In the genomic region with DNA sequence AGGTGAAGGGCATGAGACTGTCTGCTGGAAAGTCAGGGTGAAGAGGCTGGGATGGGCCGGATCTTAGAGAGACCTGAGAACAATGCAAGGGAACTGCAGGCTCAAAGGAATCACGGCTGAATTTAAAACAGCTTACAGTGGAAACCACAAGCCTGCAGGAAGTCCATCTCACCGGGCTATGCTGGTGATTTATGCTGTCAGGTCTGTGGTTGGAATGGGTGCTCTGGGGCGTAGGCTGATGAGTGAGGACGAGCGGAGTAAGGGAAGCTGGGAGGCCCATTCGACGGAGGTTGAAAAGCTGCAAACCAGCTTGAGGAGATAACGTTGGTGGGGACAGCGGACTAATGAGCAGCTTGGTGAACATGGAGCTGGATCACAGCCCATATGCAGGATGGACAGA, we compare ENCODE assay signal across 10 mouse cellular contexts.
DNase-seq lines count a peak whose midpoint lies in the region; ATAC-seq and TF ChIP-seq lines count a peak whose summit lies in the region.
"Had no signal": no experiment of that assay in that cellular context is flagged by ENCODE, and none has a peak within 500 bp of the region (broad histone marks: within the 10 kb centered on the region; RNA-seq: fewer than 3 reads in every experiment).

No protein-coding gene starts in this region.

- DNase-seq in kidney, postnatal 14 days = peak; percentile 26
- DNase-seq in ES-E14 (ENCODE audit: low read depth, low spot score) = no peak
- no peak for DNase-seq in midbrain, embryonic 14.5 days
- DNase-seq in ovary, postnatal 36 days (ENCODE audit: low spot score) = no peak
- no peak for DNase-seq in lung, postnatal 36 days
- DNase-seq: right cerebral cortex, postnatal 14 days had no signal

- H3K36me3 ChIP-seq in kidney, embryonic 14.5 days (ENCODE audit: control insufficient read depth, insufficient read depth, low read length) = no peaks in the 10 kb centered on the region
- 0 out of 2 replicates have a peak, but pooled peaks cover 3% of the 10 kb centered on the region for H3K36me3 ChIP-seq in ES-E14 (ENCODE audit: control insufficient read depth, insufficient read depth, low read length, poor library complexity, severe bottlenecking)
- no peaks in the 10 kb centered on the region for H3K36me3 ChIP-seq in embryonic facial prominence, embryonic 15.5 days
- no peaks in the 10 kb centered on the region for H3K36me3 ChIP-seq in midbrain, embryonic 14.5 days (ENCODE audit: control insufficient read depth, insufficient read depth, low read length)
- H3K36me3 ChIP-seq: embryonic facial prominence, embryonic 13.5 days; midbrain, embryonic 12.5 days had no signal

- ATAC-seq in kidney, embryonic 14.5 days (ENCODE audit: low FRiP score, low TSS enrichment) = no peak
- ATAC-seq in embryonic facial prominence, embryonic 15.5 days (ENCODE audit: insufficient number of reproducible peaks, low FRiP score, low TSS enrichment, low read depth) = 0 out of 2 replicates have a peak, but pooled peaks have one; percentile 15
- no peak for ATAC-seq in midbrain, embryonic 14.5 days (ENCODE audit: low FRiP score, low TSS enrichment)

- no peaks in the 10 kb centered on the region for H3K9me3 ChIP-seq in kidney, embryonic 14.5 days (ENCODE audit: control insufficient read depth, low read length)
- H3K9me3 ChIP-seq in ES-E14 (ENCODE audit: control insufficient read depth, insufficient read depth, low read depth, low read length) = no peaks in the 10 kb centered on the region
- H3K9me3 ChIP-seq in embryonic facial prominence, embryonic 15.5 days (replicated peaks) = no peaks in the 10 kb centered on the region
- no peaks in the 10 kb centered on the region for H3K9me3 ChIP-seq in midbrain, embryonic 14.5 days (ENCODE audit: control insufficient read depth, low read length)
- H3K9me3 ChIP-seq: embryonic facial prominence, embryonic 13.5 days had no signal

- H3K27ac ChIP-seq in kidney, embryonic 14.5 days (ENCODE audit: low read depth, low read length) = no peak overlapping the region
- peak overlapping the region; percentile 32; the same call in 1 of the 2 replicates for H3K27ac ChIP-seq in ES-E14 (ENCODE audit: insufficient read depth, low read depth, low read length, poor library complexity, severe bottlenecking)
- no peak overlapping the region for H3K27ac ChIP-seq in embryonic facial prominence, embryonic 15.5 days (replicated peaks)
- H3K27ac ChIP-seq in midbrain, embryonic 14.5 days (replicated peaks; ENCODE audit: low read depth, low read length) = peak overlapping the region; percentile 55; the same call in 1 of the 2 replicates
- H3K27ac ChIP-seq: embryonic facial prominence, embryonic 13.5 days; midbrain, embryonic 12.5 days had no signal

- H3K4me2 ChIP-seq in kidney, embryonic 14.5 days (replicated peaks; ENCODE audit: low read depth, low read length) = no peak overlapping the region
- H3K4me2 ChIP-seq in embryonic facial prominence, embryonic 15.5 days (replicated peaks) = no peak overlapping the region
- H3K4me2 ChIP-seq in midbrain, embryonic 14.5 days (ENCODE audit: low read length) = no peak overlapping the region
- H3K4me2 ChIP-seq: embryonic facial prominence, embryonic 13.5 days; midbrain, embryonic 12.5 days had no signal

- H3K4me1 ChIP-seq in kidney, embryonic 14.5 days (ENCODE audit: control insufficient read depth, insufficient read depth, low read length) = no peaks in the 10 kb centered on the region
- H3K4me1 ChIP-seq in ES-E14 (ENCODE audit: control insufficient read depth in 2 of 2, insufficient read depth in 2 of 2, low read length in 2 of 2, poor library complexity in 1 of 2) = peaks cover 0 to 16% of the 10 kb centered on the region in 2 experiments; a peak in 1 of 4 replicates
- peaks cover 15% of the 10 kb centered on the region; the same call in 1 of the 2 replicates for H3K4me1 ChIP-seq in embryonic facial prominence, embryonic 15.5 days
- H3K4me1 ChIP-seq in midbrain, embryonic 14.5 days (ENCODE audit: control insufficient read depth, insufficient read depth, low read length) = peaks cover 18% of the 10 kb centered on the region

- WGBS in kidney, embryonic 14.5 days = 46% methylated on average over 10 of the region's 10 CpGs
- WGBS in embryonic facial prominence, embryonic 15.5 days = 36% methylated on average over 10 of the region's 10 CpGs
- 62% methylated on average over 10 of the region's 10 CpGs for WGBS in midbrain, embryonic 14.5 days

- H3K9ac ChIP-seq in kidney, embryonic 14.5 days (ENCODE audit: low read depth, low read length) = no peak overlapping the region
- H3K9ac ChIP-seq in ES-E14 (ENCODE audit: insufficient read depth, low read depth, low read length, poor library complexity, severe bottlenecking) = no peak overlapping the region
- no peak overlapping the region for H3K9ac ChIP-seq in embryonic facial prominence, embryonic 15.5 days
- no peak overlapping the region for H3K9ac ChIP-seq in midbrain, embryonic 14.5 days (replicated peaks; ENCODE audit: low read length)
- H3K9ac ChIP-seq: embryonic facial prominence, embryonic 13.5 days; midbrain, embryonic 12.5 days had no signal

- H3K4me3 ChIP-seq in kidney, embryonic 14.5 days (ENCODE audit: low read length) = no peak overlapping the region
- H3K4me3 ChIP-seq in ES-E14 (ENCODE audit: insufficient read depth in 1 of 2, low read depth in 1 of 2, low read length in 2 of 2, poor library complexity in 1 of 2, severe bottlenecking in 1 of 2) = no peak overlapping the region
- H3K4me3 ChIP-seq in embryonic facial prominence, embryonic 15.5 days (replicated peaks) = no peak overlapping the region
- H3K4me3 ChIP-seq in midbrain, embryonic 14.5 days (replicated peaks; ENCODE audit: low read depth, low read length) = no peak overlapping the region
- H3K4me3 ChIP-seq: embryonic facial prominence, embryonic 13.5 days; midbrain, embryonic 12.5 days had no signal

- in situ Hi-C loops in ES-E14 (cut with MboI; ENCODE audit: low sequenced_read_pairs in 2 of 2, unreplicated experiment in 2 of 2) = no loop called here

- no peaks in the 10 kb centered on the region for H3K27me3 ChIP-seq in kidney, embryonic 14.5 days (ENCODE audit: control insufficient read depth, insufficient read depth, low read length)
- H3K27me3 ChIP-seq in embryonic facial prominence, embryonic 15.5 days = no peaks in the 10 kb centered on the region
- H3K27me3 ChIP-seq in midbrain, embryonic 14.5 days (ENCODE audit: control insufficient read depth, insufficient read depth, low read length) = no peaks in the 10 kb centered on the region
- H3K27me3 ChIP-seq: embryonic facial prominence, embryonic 13.5 days; midbrain, embryonic 12.5 days had no signal

TF ChIP-seq in ES-E14, 5 proteins besides CTCF, POLR2A, EP300 and RAD21:
- TF ChIP-seq MAFK (IDR thresholded peaks at IDR 0.05; ENCODE audit: insufficient read depth, low read depth, low read length) (no peak), CHD2 (IDR thresholded peaks at IDR 0.05; ENCODE audit: low read depth, low read length) (no peak), HCFC1 (IDR thresholded peaks at IDR 0.05; ENCODE audit: borderline replicate concordance, insufficient read depth, low read length) (no peak), ZC3H11A (IDR thresholded peaks at IDR 0.05; ENCODE audit: borderline replicate concordance, low read depth, low read length) (no peak), ZNF384 (IDR thresholded peaks at IDR 0.05; ENCODE audit: low read depth, low read length) (no peak)

Comparison
In these comparisons a context has a peak if more than half of its experiments do, and no peak if none do; other contexts are left out.
1. H3K27ac ChIP-seq: peak in ES-E14 (single experiment) and midbrain, embryonic 14.5 days (single experiment); none in kidney, embryonic 14.5 days (single experiment) and embryonic facial prominence, embryonic 15.5 days (single experiment).